Mouse (Mus musculus): ENCODE results near the gene Acss1. TPM values are rescaled to one million over a fixed set of nuclear protein-coding genes. Genes with fewer than 3 reads are reported as not detected.

Acss1 gene
- total and polyA plus RNA-seq, 2 experiments, result 0.29 to 0.83 TPM

GRCm38 (mm10) chr2:150608087-150608799, 60.1 kb downstream of the Acss1 start, which contains the start of gene Apmap:
Apmap (minus strand) TSS chr2:150608567.
- Histone ChIP-seq H3K79me2 (ENCODE audit: control insufficient read depth, insufficient read depth, low read length) (no peaks in the 10 kb centered on the region), H3K4me3 (ENCODE audit: insufficient read depth, low read depth, low read length) (peak within 1 kb of the TSS; percentile 95), H3K9ac (ENCODE audit: low read depth, low read length) (peak within 1 kb of the TSS; percentile 89), H3K36me3 (ENCODE audit: control insufficient read depth, insufficient read depth, low read length) (no peaks in the 10 kb centered on the region), H3K27ac (replicated peaks; ENCODE audit: insufficient read depth, low read depth, low read length) (0 out of 2 replicates have a peak within 1 kb of the TSS, but pooled peaks have one; percentile 34), H3K4me1 (ENCODE audit: control insufficient read depth, insufficient read depth, low read length) (peaks cover 5% of the 10 kb centered on the region), H3K27me3 (ENCODE audit: control insufficient read depth, insufficient read depth, low read length) (no peaks in the 10 kb centered on the region)
- TF ChIP-seq CTCF (IDR thresholded peaks at IDR 0.05; ENCODE audit: low read depth, low read length), result 0 out of 2 replicates have a peak, but pooled peaks have one; percentile 5
- TF ChIP-seq POLR2A (IDR thresholded peaks at IDR 0.05; ENCODE audit: extremely low read depth, insufficient read depth, low read length), result peak; percentile 44; the same call in 1 of the 2 replicates
- peak; percentile 85 for DNase-seq (ENCODE audit: extremely low read depth, low read depth, low spot score)
- WGBS, result under 1% methylated on average over 42 of the region's 42 CpGs

- no peak for DNase-seq (ENCODE audit: extremely low read depth, low read depth, low spot score)
- no peak overlapping the region for H3K27ac ChIP-seq (replicated peaks; ENCODE audit: insufficient read depth, low read depth, low read length)
- no peaks in the 10 kb centered on the region for H3K36me3 ChIP-seq (ENCODE audit: control insufficient read depth, insufficient read depth, low read length)
- TF ChIP-seq POLR2A (IDR thresholded peaks at IDR 0.05; ENCODE audit: extremely low read depth, insufficient read depth, low read length) (no peak), CTCF (IDR thresholded peaks at IDR 0.05; ENCODE audit: low read depth, low read length) (no peak)
- no peaks in the 10 kb centered on the region for H3K27me3 ChIP-seq (ENCODE audit: control insufficient read depth, insufficient read depth, low read length)
- no peaks in the 10 kb centered on the region; the same call in 1 of the 2 replicates for H3K79me2 ChIP-seq (ENCODE audit: control insufficient read depth, insufficient read depth, low read length)
- peaks cover 5% of the 10 kb centered on the region for H3K4me1 ChIP-seq (ENCODE audit: control insufficient read depth, insufficient read depth, low read length)
- 36% methylated on average over 1 of the region's 1 CpGs for WGBS
- H3K4me3 ChIP-seq (ENCODE audit: insufficient read depth, low read depth, low read length), result no peak overlapping the region
- H3K9ac ChIP-seq (ENCODE audit: low read depth, low read length), result no peak overlapping the region
Measured at GRCm38 (mm10) chr2:150607086-150607485, 61.2 kb downstream of the Acss1 start.

- Histone ChIP-seq H3K27ac (replicated peaks; ENCODE audit: insufficient read depth, low read depth, low read length) (no peak overlapping the region), H3K9ac (ENCODE audit: low read depth, low read length) (no peak overlapping the region), H3K27me3 (ENCODE audit: control insufficient read depth, insufficient read depth, low read length) (no peaks in the 10 kb centered on the region), H3K4me1 (ENCODE audit: control insufficient read depth, insufficient read depth, low read length) (peaks cover 5% of the 10 kb centered on the region), H3K4me3 (ENCODE audit: insufficient read depth, low read depth, low read length) (no peak overlapping the region), H3K36me3 (ENCODE audit: control insufficient read depth, insufficient read depth, low read length) (no peaks in the 10 kb centered on the region), H3K79me2 (ENCODE audit: control insufficient read depth, insufficient read depth, low read length) (no peaks in the 10 kb centered on the region; the same call in 1 of the 2 replicates)
- WGBS, result 42% methylated on average over 2 of the region's 2 CpGs
- TF ChIP-seq POLR2A (IDR thresholded peaks at IDR 0.05; ENCODE audit: extremely low read depth, insufficient read depth, low read length), result no peak
- TF ChIP-seq CTCF (IDR thresholded peaks at IDR 0.05; ENCODE audit: low read depth, low read length), result no peak
- no peak for DNase-seq (ENCODE audit: extremely low read depth, low read depth, low spot score)
Measured at GRCm38 (mm10) chr2:150604802-150605201, 63.5 kb downstream of the Acss1 start.

GRCm38 (mm10) chr2:150602166-150602565, 66.1 kb downstream of the Acss1 start:
- WGBS, result 87% methylated on average over 2 of the region's 2 CpGs
- no peak overlapping the region for H3K27ac ChIP-seq (replicated peaks; ENCODE audit: insufficient read depth, low read depth, low read length)

GRCm38 (mm10) chr2:150600263-150600662, 68.0 kb downstream of the Acss1 start:
- Histone ChIP-seq H3K4me3 (ENCODE audit: insufficient read depth, low read depth, low read length) (no peak overlapping the region), H3K27me3 (ENCODE audit: control insufficient read depth, insufficient read depth, low read length) (no peaks in the 10 kb centered on the region), H3K27ac (replicated peaks; ENCODE audit: insufficient read depth, low read depth, low read length) (no peak overlapping the region), H3K9ac (ENCODE audit: low read depth, low read length) (no peak overlapping the region), H3K79me2 (ENCODE audit: control insufficient read depth, insufficient read depth, low read length) (no peaks in the 10 kb centered on the region; the same call in 1 of the 2 replicates), H3K4me1 (ENCODE audit: control insufficient read depth, insufficient read depth, low read length) (no peaks in the 10 kb centered on the region), H3K36me3 (ENCODE audit: control insufficient read depth, insufficient read depth, low read length) (peaks cover 2% of the 10 kb centered on the region; the same call in 1 of the 2 replicates)
- TF ChIP-seq POLR2A (IDR thresholded peaks at IDR 0.05; ENCODE audit: extremely low read depth, insufficient read depth, low read length), result no peak
- no peak for TF ChIP-seq CTCF (IDR thresholded peaks at IDR 0.05; ENCODE audit: low read depth, low read length)
- DNase-seq (ENCODE audit: extremely low read depth, low read depth, low spot score), result peak; percentile 78
- 39% methylated on average over 2 of the region's 2 CpGs for WGBS

More at GRCm38 (mm10) chr2:150602166-150602565, 66.1 kb downstream of the Acss1 start:
- no peak for DNase-seq (ENCODE audit: extremely low read depth, low read depth, low spot score)
- no peak for TF ChIP-seq CTCF (IDR thresholded peaks at IDR 0.05; ENCODE audit: low read depth, low read length)
- TF ChIP-seq POLR2A (IDR thresholded peaks at IDR 0.05; ENCODE audit: extremely low read depth, insufficient read depth, low read length), result no peak
- H3K4me3 ChIP-seq (ENCODE audit: insufficient read depth, low read depth, low read length), result no peak overlapping the region
- peaks cover 2% of the 10 kb centered on the region; the same call in 1 of the 2 replicates for H3K36me3 ChIP-seq (ENCODE audit: control insufficient read depth, insufficient read depth, low read length)
- H3K27me3 ChIP-seq (ENCODE audit: control insufficient read depth, insufficient read depth, low read length), result no peaks in the 10 kb centered on the region
- 0 out of 2 replicates have a peak, but pooled peaks cover under 1% of the 10 kb centered on the region for H3K4me1 ChIP-seq (ENCODE audit: control insufficient read depth, insufficient read depth, low read length)
- H3K9ac ChIP-seq (ENCODE audit: low read depth, low read length), result no peak overlapping the region
- no peaks in the 10 kb centered on the region; the same call in 1 of the 2 replicates for H3K79me2 ChIP-seq (ENCODE audit: control insufficient read depth, insufficient read depth, low read length)

All from liver, adult 2 months (tissue).